Mouse (Mus musculus) liver, embryonic 12.5 days (tissue): ENCODE measurements around the gene Psme1. TPM values are rescaled to one million over a fixed set of nuclear protein-coding genes. Genes with fewer than 3 reads are reported as not detected.
A peak's percentile ranks its signal among the peaks of the same experiment; 100 is the strongest.

Source experiments
- ATAC-seq: fragments of 200-750 bp; cut with Nextera tagmentation; 2 replicates; pipeline ENCODE4 v1.8.0; 2017; ENCODE audit warnings: moderate number of reproducible peaks, mild to moderate bottlenecking, moderate library complexity
- H3K27ac ChIP-seq: fragments of 300-500 bp; sonication (generic); 2 replicates; pipeline ENCODE4 v1.5.1; 2016; ENCODE audit warnings: mild to moderate bottlenecking
- H3K27me3 ChIP-seq: fragments of 300-500 bp; sonication (generic); replicated peaks from 2 replicates; pipeline ENCODE4 v1.6.1; 2016; ENCODE audit warnings: mild to moderate bottlenecking, moderate library complexity
- H3K36me3 ChIP-seq: fragments of 300-500 bp; sonication (generic); 2 replicates; pipeline ENCODE4 v1.6.1; 2016; ENCODE audit warnings: mild to moderate bottlenecking, moderate library complexity
- H3K4me1 ChIP-seq: fragments of 300-500 bp; sonication (generic); 2 replicates; pipeline ENCODE4 v1.6.1; 2016
- H3K4me2 ChIP-seq: fragments of 300-500 bp; sonication (generic); 2 replicates; pipeline ENCODE4 v1.6.1; 2016; ENCODE audit warnings: mild to moderate bottlenecking, moderate library complexity
- H3K4me3 ChIP-seq: fragments of 300-500 bp; sonication (generic); 2 replicates; pipeline ENCODE4 v1.5.1; 2016; ENCODE audit warnings: mild to moderate bottlenecking, moderate library complexity
- H3K9ac ChIP-seq: fragments of 300-500 bp; sonication (generic); 2 replicates; pipeline ENCODE4 v1.6.1; 2016; ENCODE audit warnings: mild to moderate bottlenecking, moderate library complexity
- H3K9me3 ChIP-seq: fragments of 300-500 bp; sonication (generic); replicated peaks from 2 replicates; pipeline ENCODE4 v1.6.1; 2016; ENCODE audit warnings: mild to moderate bottlenecking, moderate library complexity
- WGBS: fragments of 180-500 bp; shearing (Covaris S2); methylation state at CpG from one replicate; pipeline ENCODE4 v1.1.7; 2016; ENCODE audit not compliant: insufficient replicate concordance; 5-methylcytosine and 5-hydroxymethylcytosine counted together
- polyA plus RNA-seq: library from polyadenylated mRNA; unstranded; fragments of >200 nt; fragmentation: Nextera tagmentation; extraction: Ambion mirVana; gene quantifications from 2 replicates; pipeline ENCODE4 v1.2.1, GENCODE M21; 2016

Psme1 gene
- polyA plus RNA-seq, 1 experiment from 2014 or later, result 111 TPM

DNA sequence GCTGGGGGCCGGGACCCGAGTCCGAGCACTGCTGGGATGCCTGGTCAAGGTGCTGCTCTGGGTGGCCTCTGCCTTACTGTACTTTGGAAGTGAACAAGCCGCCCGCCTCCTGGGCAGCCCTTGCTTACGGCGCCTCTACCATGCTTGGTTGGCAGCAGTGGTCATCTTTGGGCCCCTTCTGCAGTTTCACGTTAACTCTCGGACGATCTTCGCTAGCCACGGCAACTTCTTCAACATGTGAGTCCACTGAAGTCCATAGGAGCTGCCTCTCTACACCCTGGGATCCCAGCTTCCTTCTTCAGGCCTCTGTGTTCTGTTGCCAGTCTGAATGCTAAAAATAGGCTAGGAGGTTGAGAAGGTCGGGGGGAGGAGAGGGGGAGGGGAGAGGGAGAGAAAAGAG, 2.2 kb upstream of the Psme1 start:
- ATAC-seq, result no peak
- Histone ChIP-seq H3K9me3 (no peaks in the 10 kb centered on the region), H3K4me1 (peaks cover 55% of the 10 kb centered on the region), H3K4me2 (0 out of 2 replicates have a peak overlapping the region, but pooled peaks have one; percentile 3), H3K36me3 (peaks cover 16% of the 10 kb centered on the region), H3K27ac (no peak overlapping the region), H3K27me3 (no peaks in the 10 kb centered on the region), H3K4me3 (no peak overlapping the region), H3K9ac (no peak overlapping the region; the same call in 1 of the 2 replicates)
- WGBS, result 61% methylated on average over 13 of the region's 13 CpGs

DNA sequence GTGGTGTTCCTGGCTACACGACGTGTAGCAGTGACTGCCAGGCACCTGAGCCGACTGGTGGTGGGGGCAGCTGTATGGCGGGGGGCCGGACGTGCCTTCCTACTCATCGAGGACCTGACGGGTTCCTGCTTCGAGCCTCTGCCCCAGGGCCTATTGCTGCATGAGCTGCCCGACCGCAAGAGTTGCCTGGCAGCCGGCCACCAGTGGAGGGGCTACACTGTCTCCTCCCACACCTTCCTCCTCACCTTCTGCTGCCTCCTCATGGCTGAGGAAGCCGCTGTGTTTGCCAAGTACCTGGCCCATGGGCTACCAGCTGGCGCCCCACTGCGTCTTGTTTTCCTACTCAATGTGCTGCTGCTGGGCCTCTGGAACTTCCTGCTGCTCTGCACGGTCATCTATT, 1.5 kb upstream of the Psme1 start:
- ATAC-seq, result no peak
- H3K4me2 ChIP-seq, result no peak overlapping the region
- no peak overlapping the region for H3K9ac ChIP-seq
- no peak overlapping the region for H3K27ac ChIP-seq
- no peak overlapping the region for H3K4me3 ChIP-seq
- H3K9me3 ChIP-seq, result no peaks in the 10 kb centered on the region
- H3K36me3 ChIP-seq, result peaks cover 19% of the 10 kb centered on the region
- H3K27me3 ChIP-seq, result no peaks in the 10 kb centered on the region
- H3K4me1 ChIP-seq, result peaks cover 48% of the 10 kb centered on the region
- WGBS, result 76% methylated on average over 16 of the region's 16 CpGs

DNA sequence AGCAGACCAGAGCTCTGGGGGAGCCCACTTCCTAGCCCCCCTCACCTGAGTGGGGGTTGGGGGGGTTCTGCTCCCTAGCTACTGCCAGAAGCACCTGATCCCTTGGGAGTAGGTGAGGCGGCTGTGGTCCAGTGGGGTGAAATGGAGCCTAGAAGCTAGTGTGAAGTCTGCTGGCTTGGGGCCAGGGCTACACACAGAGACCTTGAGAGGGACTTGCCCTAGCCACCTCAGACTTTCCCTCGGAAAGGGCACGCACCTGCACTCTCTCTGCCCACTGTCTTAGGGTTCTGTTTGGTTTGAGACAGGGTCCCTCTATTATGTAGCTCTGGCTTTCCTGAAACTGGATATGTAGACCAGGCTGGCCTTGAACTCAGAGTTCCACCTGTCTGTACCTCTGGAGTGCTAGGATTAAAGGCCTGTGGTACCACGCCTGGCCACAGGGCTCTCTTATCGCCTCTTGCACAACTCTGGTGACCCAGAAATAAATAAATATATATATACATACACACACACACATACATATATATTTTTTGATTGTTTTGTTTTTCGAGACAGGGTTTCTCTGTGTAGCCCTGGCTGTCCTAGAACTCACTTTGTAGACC, 846 bp downstream of the Psme1 start:
- H3K27me3 ChIP-seq, result no peaks in the 10 kb centered on the region
- peak overlapping the region; percentile 89 for H3K4me3 ChIP-seq
- 15% methylated on average over 6 of the region's 6 CpGs for WGBS
- H3K4me2 ChIP-seq, result peak overlapping the region; percentile 85
- peak; percentile 57 for ATAC-seq
- peak overlapping the region; percentile 95 for H3K9ac ChIP-seq
- peaks cover 60% of the 10 kb centered on the region for H3K4me1 ChIP-seq
- H3K27ac ChIP-seq, result peak overlapping the region; percentile 80
- H3K36me3 ChIP-seq, result peaks cover 34% of the 10 kb centered on the region
- H3K9me3 ChIP-seq, result no peaks in the 10 kb centered on the region

DNA sequence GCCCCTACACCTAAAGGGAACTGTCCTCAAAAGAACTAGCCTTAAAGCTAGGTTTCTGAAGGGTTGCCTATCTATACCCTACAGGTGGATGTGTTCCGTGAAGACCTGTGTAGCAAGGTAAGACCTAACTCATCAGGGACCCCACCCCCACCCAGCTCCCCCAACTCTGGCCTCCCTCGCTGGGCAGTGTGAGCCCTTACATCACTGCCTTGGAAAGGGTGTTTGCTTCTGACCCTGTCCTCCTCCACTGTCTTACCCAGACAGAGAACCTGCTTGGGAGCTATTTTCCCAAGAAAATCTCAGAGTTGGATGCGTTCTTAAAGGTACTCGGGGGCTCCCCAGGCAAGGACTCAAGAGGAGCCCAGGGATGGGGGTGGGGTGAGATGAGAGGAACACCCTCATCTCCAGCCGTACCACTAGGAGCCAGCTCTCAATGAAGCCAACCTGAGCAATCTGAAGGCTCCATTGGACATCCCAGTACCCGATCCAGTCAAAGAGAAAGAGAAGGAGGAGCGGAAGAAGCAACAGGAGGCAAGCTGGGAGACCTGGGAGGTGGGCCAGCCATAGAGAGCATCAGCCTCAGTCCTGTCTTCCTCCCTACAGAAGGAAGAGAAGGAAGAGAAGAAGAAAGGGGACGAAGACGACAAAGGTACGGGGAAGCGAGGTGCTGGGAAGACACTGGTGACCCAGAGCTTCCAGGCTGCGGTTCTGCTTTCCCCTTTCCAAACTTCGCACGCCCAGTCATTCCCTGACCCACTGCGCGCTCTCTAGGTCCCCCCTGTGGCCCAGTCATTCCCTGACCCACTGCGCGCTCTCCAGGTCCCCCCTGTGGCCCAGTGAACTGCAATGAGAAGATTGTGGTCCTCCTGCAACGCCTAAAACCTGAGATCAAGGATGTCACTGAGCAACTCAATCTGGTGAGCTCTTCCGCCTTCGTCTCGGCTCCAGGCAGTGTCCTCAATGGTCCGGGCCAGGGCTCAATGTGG, 1.9 kb downstream of the Psme1 start:
- Histone ChIP-seq H3K4me2 (peak overlapping the region; percentile 85), H3K36me3 (peaks cover 34% of the 10 kb centered on the region), H3K27ac (peak overlapping the region; percentile 56), H3K9ac (peak overlapping the region; percentile 95; the same call in 1 of the 2 replicates), H3K4me1 (peaks cover 70% of the 10 kb centered on the region), H3K4me3 (peak overlapping the region; percentile 89), H3K27me3 (no peaks in the 10 kb centered on the region), H3K9me3 (no peaks in the 10 kb centered on the region)
- ATAC-seq, result no peak
- WGBS, result 83% methylated on average over 23 of the region's 23 CpGs

DNA sequence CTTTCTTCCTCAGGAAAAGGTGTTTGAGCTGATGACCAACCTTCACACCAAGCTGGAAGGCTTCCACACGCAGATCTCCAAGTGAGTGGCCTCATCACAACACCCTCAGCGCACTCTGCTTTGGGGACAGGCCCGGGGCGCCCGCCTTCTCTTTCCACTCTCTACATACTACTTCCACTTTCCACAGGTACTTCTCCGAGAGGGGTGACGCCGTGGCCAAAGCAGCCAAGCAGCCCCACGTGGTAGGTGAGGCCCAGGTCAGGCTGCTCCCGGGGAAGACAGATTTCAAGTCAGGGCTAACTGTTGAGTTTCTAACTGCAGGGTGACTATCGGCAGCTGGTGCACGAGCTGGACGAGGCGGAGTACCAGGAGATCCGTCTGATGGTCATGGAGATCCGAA, 2.8 kb downstream of the Psme1 start:
- H3K4me1 ChIP-seq, result peaks cover 71% of the 10 kb centered on the region
- H3K4me2 ChIP-seq, result no peak overlapping the region
- peak overlapping the region; percentile 29; the same call in 1 of the 2 replicates for H3K27ac ChIP-seq
- no peak for ATAC-seq
- no peaks in the 10 kb centered on the region for H3K27me3 ChIP-seq
- no peak overlapping the region for H3K4me3 ChIP-seq
- no peak overlapping the region for H3K9ac ChIP-seq
- H3K9me3 ChIP-seq, result no peaks in the 10 kb centered on the region
- WGBS, result 87% methylated on average over 16 of the region's 16 CpGs
- H3K36me3 ChIP-seq, result peaks cover 34% of the 10 kb centered on the region

DNA sequence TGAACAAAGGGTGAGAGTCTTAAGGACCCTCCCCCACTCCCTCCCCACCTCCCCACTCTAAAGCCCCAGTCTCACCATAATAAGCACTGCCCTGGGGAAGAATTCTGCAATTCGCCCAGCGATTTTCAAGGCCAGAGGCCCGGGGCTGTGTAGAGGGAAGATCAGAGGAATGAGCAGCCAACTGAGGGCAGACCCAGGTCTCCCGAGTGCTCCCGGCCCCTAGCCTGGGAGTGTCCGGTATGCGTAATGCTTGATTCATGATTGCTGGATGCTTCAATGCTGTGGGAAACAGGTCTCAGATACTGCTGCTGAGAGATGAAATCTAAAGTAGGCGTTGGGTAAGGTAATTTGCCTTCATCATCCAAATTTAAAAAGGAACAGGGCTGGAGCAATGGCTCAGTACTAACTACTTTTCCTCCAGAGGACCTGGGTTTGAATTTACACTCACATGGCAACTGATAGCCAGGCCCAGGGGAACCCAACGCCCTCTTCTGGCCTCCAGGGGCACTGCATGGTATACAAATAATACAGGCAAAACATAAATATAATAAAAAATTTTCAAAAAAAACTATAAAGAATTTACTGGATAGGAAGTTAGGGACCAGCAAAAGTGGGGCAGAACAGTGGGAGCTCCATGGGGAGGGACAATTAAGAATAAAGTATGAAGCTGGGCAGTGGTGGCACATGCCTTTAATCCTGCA, 4.2 kb downstream of the Psme1 start:
- ATAC-seq, result no peak
- H3K36me3 ChIP-seq, result peaks cover 37% of the 10 kb centered on the region
- no peak overlapping the region for H3K4me3 ChIP-seq
- H3K9ac ChIP-seq, result no peak overlapping the region
- no peaks in the 10 kb centered on the region for H3K9me3 ChIP-seq
- peaks cover 77% of the 10 kb centered on the region for H3K4me1 ChIP-seq
- no peak overlapping the region for H3K4me2 ChIP-seq
- WGBS, result 72% methylated on average over 9 of the region's 9 CpGs
- H3K27ac ChIP-seq, result peak overlapping the region; percentile 49
- H3K27me3 ChIP-seq, result no peaks in the 10 kb centered on the region

DNA sequence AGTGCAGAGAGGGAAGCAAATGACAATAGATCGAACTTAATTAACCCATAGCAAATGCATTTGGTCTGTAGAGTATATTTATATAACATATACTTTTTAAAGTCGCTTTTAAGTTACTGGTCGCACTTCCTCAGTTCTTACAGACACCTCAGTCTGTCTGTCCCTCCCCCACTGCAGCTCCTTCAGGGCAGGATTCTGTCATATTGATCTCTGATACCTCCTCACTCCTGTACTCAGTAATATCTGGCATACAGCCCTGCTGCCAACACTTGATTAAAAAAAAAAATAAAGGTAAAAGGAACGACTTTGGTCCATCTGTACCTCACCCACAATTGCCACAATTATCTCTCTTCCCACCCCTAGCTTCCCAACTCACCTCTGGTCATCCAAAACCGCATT, 6.4 kb downstream of the Psme1 start:
- Histone ChIP-seq H3K9me3 (no peaks in the 10 kb centered on the region), H3K4me1 (peaks cover 77% of the 10 kb centered on the region), H3K36me3 (peaks cover 57% of the 10 kb centered on the region), H3K4me3 (peak overlapping the region; percentile 80), H3K4me2 (peak overlapping the region; percentile 99), H3K9ac (peak overlapping the region; percentile 79), H3K27ac (peak overlapping the region; percentile 97), H3K27me3 (no peaks in the 10 kb centered on the region)
- no peak for ATAC-seq
- WGBS, result 22% methylated on average over 5 of the region's 5 CpGs

DNA sequence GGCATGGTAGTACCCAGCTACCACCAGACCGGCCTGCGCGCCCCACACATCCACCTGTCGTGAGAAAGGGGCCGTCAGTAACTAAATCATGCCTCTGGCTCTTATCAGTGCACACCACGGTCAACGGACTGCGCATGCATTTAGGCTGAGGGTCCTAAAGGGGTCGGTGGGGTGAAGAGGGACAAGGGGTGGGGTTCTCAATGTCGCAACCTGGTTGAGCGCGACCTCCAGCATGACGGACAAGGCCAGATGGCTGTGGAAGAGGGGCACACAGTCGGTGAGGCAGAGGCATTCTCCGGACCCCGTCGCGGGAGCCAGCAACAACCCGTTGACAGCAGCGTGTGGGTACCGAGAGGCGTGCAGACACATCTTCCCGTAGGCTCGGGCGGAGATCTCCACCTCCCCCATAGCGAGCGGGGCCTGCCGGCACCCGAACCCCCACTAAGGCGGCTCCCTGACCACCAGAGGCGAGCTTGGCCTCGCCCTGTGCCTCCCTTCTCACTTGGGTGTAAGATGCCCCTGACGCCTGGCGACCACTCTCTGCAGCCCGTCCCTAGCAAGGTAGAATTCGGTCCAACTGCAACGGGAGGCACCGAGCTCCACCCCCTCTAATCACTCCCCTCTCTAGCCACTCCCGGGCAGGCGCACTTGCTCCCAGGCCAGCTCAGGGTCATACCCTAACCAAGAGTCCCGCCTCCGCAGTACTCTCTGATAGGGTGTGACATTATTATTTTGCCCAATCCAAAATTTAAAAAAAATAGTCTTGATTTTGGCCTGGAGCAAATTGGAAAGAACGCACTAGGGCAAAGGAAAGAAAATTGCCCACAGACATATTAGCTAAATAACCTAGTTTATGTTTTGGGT, 7.0 kb downstream of the Psme1 start, which contains the start of gene Emc9:
Gene Emc9, minus strand, starts transcription at position 601 of the 864 bp plus-strand sequence.
- Histone ChIP-seq H3K27me3 (no peaks in the 10 kb centered on the region), H3K4me3 (peak within 1 kb of the TSS; percentile 80), H3K36me3 (peaks cover 54% of the 10 kb centered on the region), H3K27ac (peak within 1 kb of the TSS; percentile 97), H3K4me2 (peak within 1 kb of the TSS; percentile 99), H3K9me3 (no peaks in the 10 kb centered on the region), H3K9ac (peak within 1 kb of the TSS; percentile 79), H3K4me1 (peaks cover 77% of the 10 kb centered on the region)
- peak; percentile 95 for ATAC-seq
- 2% methylated on average over 43 of the region's 43 CpGs for WGBS

DNA sequence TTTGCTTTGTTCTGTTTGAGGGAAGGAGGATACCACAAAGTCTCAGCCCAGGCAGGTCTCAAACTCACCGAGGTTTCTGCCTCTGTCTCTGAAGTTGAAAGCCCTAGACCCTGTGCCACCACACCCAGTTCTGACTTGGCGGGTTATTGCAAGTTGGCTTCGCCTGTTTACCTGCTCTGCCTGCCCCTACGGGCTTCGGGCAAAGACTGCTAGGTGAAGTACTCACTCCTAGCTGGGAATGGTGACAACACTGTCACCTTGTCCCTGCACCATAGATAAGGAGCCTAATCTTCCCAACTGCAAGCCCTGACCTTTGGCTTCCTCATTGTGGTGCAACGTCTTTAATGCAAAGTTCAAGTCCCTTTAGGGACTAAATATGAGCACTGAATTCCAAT, 7.6 kb downstream of the Psme1 start:
- H3K4me1 ChIP-seq, result peaks cover 80% of the 10 kb centered on the region
- 17% methylated on average over 6 of the region's 6 CpGs for WGBS
- peak overlapping the region; percentile 79 for H3K9ac ChIP-seq

DNA sequence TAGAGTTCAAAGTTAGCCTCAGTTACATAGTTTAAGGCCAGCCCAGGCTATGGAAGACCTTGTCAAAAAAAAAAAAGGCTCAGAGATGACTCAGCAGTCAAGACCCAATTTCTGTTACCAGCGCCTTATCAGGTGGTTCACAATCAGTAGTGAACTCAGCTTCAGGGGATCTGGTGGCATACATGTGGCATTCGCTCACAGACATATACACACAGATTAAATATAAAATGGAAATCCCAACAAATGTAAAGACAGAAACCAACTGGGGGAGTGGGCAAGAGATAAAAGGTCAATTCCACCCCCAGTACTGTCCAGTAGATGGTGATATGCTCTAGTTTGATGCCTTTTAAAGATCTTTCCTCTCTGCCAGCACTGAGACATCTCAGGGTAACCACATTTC, 8.2 kb downstream of the Psme1 start:
- Histone ChIP-seq H3K4me3 (peak overlapping the region; percentile 80), H3K27me3 (no peaks in the 10 kb centered on the region), H3K9ac (peak overlapping the region; percentile 79), H3K4me2 (peak overlapping the region; percentile 99), H3K27ac (peak overlapping the region; percentile 97), H3K4me1 (peaks cover 80% of the 10 kb centered on the region), H3K36me3 (peaks cover 42% of the 10 kb centered on the region), H3K9me3 (no peaks in the 10 kb centered on the region)
- WGBS, result 18% methylated on average over 2 of the region's 2 CpGs
- peak; percentile 54 for ATAC-seq

More for the DNA sequence above, 7.6 kb downstream of the Psme1 start:
- Histone ChIP-seq H3K9me3 (no peaks in the 10 kb centered on the region), H3K27ac (peak overlapping the region; percentile 97), H3K4me2 (peak overlapping the region; percentile 99), H3K4me3 (peak overlapping the region; percentile 80), H3K36me3 (peaks cover 48% of the 10 kb centered on the region), H3K27me3 (no peaks in the 10 kb centered on the region)
- ATAC-seq, result peak; percentile 68

DNA sequence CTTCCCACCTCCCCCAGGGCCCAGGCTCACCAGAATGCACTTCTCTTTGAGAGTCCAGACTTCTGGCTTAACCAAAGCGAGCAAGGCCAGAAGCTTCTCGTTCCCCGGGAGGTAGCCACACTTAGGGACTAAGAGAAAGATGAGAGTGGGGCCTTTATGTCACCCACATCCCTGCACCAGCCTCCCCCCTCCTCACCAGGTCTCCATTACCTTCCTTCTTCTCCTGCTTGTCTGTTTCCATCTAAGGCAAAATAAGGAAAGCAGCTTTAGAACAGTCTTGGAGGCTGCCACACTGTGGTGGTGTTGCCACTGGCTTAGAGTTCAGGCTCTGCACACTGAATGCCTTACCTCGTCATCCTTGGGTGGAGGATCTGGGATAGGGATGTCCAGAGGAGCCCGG, 11.3 kb downstream of the Psme1 start:
- no peaks in the 10 kb centered on the region for H3K9me3 ChIP-seq
- WGBS, result 89% methylated on average over 5 of the region's 5 CpGs
- no peak overlapping the region for H3K4me3 ChIP-seq
- H3K4me1 ChIP-seq, result peaks cover 80% of the 10 kb centered on the region
- H3K27ac ChIP-seq, result no peak overlapping the region; the same call in 1 of the 2 replicates
- no peak for ATAC-seq
- H3K9ac ChIP-seq, result no peak overlapping the region
- no peaks in the 10 kb centered on the region for H3K27me3 ChIP-seq
- peaks cover 35% of the 10 kb centered on the region for H3K36me3 ChIP-seq
- H3K4me2 ChIP-seq, result peak overlapping the region; percentile 93; the same call in 1 of the 2 replicates
